Mouse (Mus musculus) limb, embryonic 13.5 days (tissue): ENCODE data around the gene 9430097D07Rik. TPM values are rescaled to one million over a fixed set of nuclear protein-coding genes. Genes with fewer than 3 reads are reported as not detected.

Experiments used
- ATAC-seq: fragments of 200-750 bp; cut with Nextera tagmentation; 2 replicates; pipeline ENCODE4 v1.8.0; 2017; ENCODE audit warnings: low read depth, moderate number of reproducible peaks, moderate TSS enrichment; ENCODE audit not compliant: low FRiP score
- H3K27ac ChIP-seq: fragments of 300-500 bp; sonication (generic); 2 replicates; pipeline ENCODE4 v1.5.1; 2015; ENCODE audit warnings: inconsistent platforms, mild to moderate bottlenecking, moderate library complexity
- H3K27me3 ChIP-seq: fragments of 300-500 bp; sonication (generic); 2 replicates; pipeline ENCODE4 v1.6.1; 2015; ENCODE audit warnings: mild to moderate bottlenecking, inconsistent platforms
- H3K36me3 ChIP-seq: fragments of 300-500 bp; sonication (generic); 2 replicates; pipeline ENCODE4 v1.6.1; 2015; ENCODE audit warnings: inconsistent platforms, mild to moderate bottlenecking, moderate library complexity
- H3K4me1 ChIP-seq: fragments of 300-500 bp; sonication (generic); 2 replicates; pipeline ENCODE4 v1.6.1; 2015; ENCODE audit warnings: inconsistent platforms
- H3K4me2 ChIP-seq: fragments of 300-500 bp; sonication (generic); replicated peaks from 2 replicates; pipeline ENCODE4 v1.6.1; 2015; ENCODE audit warnings: inconsistent platforms, mild to moderate bottlenecking, moderate library complexity
- H3K4me3 ChIP-seq: fragments of 300-500 bp; sonication (generic); 2 replicates; pipeline ENCODE4 v1.5.1; 2015; ENCODE audit warnings: moderate library complexity, mild to moderate bottlenecking, inconsistent platforms
- H3K9ac ChIP-seq: fragments of 300-500 bp; sonication (generic); 2 replicates; pipeline ENCODE4 v1.6.1; 2015; ENCODE audit warnings: mild to moderate bottlenecking, inconsistent platforms
- H3K9me3 ChIP-seq: fragments of 300-500 bp; sonication (generic); 2 replicates; pipeline ENCODE4 v1.6.1; 2016; ENCODE audit warnings: inconsistent platforms
- WGBS: fragments of 180-500 bp; shearing (Covaris S2); methylation state at CpG from one replicate; pipeline ENCODE4 v1.1.7; 2015; 5-methylcytosine and 5-hydroxymethylcytosine counted together
- polyA plus RNA-seq: library from polyadenylated mRNA; unstranded; fragments of >200 nt; fragmentation: Nextera tagmentation; extraction: Ambion mirVana; gene quantifications from 2 replicates; pipeline ENCODE4 v1.2.1, GENCODE M21; 2015

Gene 9430097D07Rik
- polyA plus RNA-seq, 1 experiment from 2014 or later = 0.19 TPM

DNA sequence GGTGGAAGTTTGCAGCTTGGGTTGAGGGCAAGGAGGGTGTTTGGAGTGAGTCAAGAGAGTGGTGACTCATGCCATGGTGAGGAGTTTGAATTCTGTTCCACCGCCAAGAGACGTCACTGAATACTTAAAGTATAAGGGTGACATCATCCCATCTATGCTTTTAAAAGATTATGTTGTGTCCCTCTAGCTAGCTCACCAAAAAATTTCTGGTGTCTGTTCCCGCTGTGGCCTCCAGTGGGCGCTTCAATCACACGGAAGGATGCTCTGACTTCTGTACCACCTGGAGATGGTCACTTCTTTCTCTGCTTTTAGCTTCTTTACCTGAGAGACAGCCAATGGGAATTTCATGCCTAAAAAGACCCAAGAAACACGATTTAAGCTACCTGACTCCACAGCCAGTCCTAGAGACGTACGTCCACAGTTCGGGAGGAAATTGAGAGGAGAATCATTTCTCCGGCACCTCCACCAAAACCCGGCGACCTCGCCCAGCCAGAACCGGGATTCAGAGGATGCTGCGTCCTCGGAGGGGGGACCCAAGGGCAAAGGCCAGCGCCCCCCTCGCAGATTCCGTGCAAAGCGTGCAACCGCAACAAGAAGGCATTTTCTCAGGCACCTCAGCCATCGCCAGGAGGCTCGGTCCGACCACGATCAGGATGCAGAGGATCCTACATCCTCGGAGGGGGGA, 441 bp downstream of the 9430097D07Rik start:
- 0 out of 2 replicates have a peak, but pooled peaks have one; percentile 2 for ATAC-seq
- under 1% methylated on average over 26 of the region's 26 CpGs for WGBS

DNA sequence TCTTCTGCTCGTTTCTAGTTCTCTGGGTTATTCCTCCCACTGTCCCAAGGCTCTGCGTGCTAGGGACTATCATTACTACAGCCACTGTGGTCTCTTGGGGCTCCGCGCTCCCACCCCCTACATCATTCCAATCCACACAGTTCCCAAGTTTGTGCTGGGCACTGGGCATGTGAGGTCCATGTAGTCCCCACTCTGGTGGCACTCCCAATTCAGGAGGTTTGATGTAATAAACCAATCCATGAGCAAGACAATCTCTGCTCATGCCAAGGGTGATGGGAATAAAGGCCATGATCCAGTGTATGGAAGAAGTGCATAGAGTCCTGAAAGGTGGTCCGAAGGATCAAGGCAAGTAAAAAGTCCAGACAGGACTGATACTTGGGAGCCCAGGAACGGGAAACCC, 987 bp downstream of the 9430097D07Rik start, which contains the start of gene Pip5kl1:
Gene Pip5kl1 (plus strand): TSS at position 301 of the 400 bp plus-strand sequence.
- peaks cover 11% of the 10 kb centered on the region for H3K36me3 ChIP-seq
- no peaks in the 10 kb centered on the region for H3K9me3 ChIP-seq
- WGBS = 76% methylated on average over 6 of the region's 6 CpGs
- H3K4me2 ChIP-seq = peak within 1 kb of the TSS; percentile 87
- no peak for ATAC-seq
- H3K4me1 ChIP-seq = peaks cover 25% of the 10 kb centered on the region
- peak within 1 kb of the TSS; percentile 50 for H3K4me3 ChIP-seq
- no peak within 1 kb of the TSS for H3K27ac ChIP-seq
- H3K27me3 ChIP-seq = peaks cover 29% of the 10 kb centered on the region
- peak within 1 kb of the TSS; percentile 66 for H3K9ac ChIP-seq

More for the DNA sequence above, 441 bp downstream of the 9430097D07Rik start:
- peaks cover 11% of the 10 kb centered on the region for H3K36me3 ChIP-seq
- no peaks in the 10 kb centered on the region for H3K9me3 ChIP-seq
- H3K4me3 ChIP-seq = peak overlapping the region; percentile 50
- peaks cover 25% of the 10 kb centered on the region for H3K4me1 ChIP-seq
- peak overlapping the region; percentile 66 for H3K9ac ChIP-seq
- peaks cover 34% of the 10 kb centered on the region for H3K27me3 ChIP-seq
- H3K27ac ChIP-seq = no peak overlapping the region
- H3K4me2 ChIP-seq = peak overlapping the region; percentile 87

DNA sequence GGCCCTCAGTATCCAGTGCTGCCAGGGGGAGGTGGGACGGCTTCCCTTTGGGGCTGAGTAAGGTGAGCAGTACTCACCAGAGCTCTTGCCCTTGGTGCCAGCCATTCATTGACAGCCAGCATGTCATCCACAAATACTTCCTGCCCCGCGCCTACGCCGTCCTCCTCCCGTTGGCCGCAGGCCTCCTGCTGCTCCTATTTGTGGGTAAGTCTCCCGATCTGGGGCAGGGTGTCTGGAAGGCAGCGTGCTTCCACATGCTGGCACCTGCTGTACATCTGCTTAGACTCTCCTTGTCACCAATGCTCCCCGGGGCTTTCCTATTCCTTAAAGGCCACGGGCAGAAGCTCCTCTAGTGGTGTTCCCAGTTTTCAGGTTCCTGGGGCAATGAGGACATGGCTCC, 3.3 kb downstream of the 9430097D07Rik start:
- Histone ChIP-seq H3K36me3 (peaks cover 31% of the 10 kb centered on the region), H3K9ac (no peak overlapping the region)

DNA sequence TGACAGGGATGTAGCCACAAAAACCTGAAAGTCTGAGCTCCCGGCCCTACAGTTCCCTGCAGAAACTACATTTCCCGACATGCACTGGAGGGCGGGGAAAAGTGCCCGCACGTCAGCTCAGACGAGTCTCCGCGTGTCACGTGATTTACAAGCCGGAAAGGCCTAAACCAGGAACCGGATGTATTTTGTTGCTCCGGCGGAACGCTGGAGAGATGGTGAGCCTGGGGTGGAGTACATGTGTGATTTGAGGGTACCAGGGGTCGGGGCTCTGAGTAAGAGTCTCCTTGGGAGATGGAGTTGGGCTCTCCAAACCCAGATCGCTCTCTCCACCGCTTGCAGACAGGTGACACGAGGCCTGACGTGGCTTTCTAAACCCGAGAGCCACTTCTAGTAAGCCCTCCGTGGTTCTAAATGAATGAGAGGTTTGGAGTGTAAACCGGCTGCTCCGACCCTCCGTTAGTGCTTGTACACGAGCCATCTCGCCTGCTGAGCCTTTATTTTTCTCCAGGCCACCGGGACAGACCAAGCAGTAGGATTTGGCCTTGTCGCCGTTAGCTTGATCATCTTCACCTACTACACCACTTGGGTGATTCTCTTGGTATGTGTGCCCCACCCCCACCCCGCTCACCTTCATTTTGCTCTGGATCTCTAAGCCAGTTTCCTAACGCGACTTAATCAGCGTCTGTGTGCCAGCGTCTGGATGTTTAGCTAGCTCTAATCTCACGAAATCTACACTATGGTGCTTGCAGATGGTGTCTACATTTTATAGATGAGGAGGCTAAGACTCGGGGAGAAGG, 4.6 kb downstream of the 9430097D07Rik start, which contains the start of gene Dpm2:
Gene Dpm2 (plus strand): TSS at position 161 of the 797 bp plus-strand sequence.
- Histone ChIP-seq H3K27me3 (no peaks in the 10 kb centered on the region), H3K4me3 (peak within 1 kb of the TSS; percentile 82), H3K27ac (peak within 1 kb of the TSS; percentile 48; the same call in 1 of the 2 replicates), H3K36me3 (peaks cover 43% of the 10 kb centered on the region), H3K4me2 (peak within 1 kb of the TSS; percentile 90), H3K9me3 (no peaks in the 10 kb centered on the region), H3K9ac (peak within 1 kb of the TSS; percentile 79), H3K4me1 (peaks cover 22% of the 10 kb centered on the region)
- peak; percentile 85 for ATAC-seq
- WGBS = 1% methylated on average over 36 of the region's 36 CpGs

More for the DNA sequence above, 3.3 kb downstream of the 9430097D07Rik start:
- peaks cover 25% of the 10 kb centered on the region for H3K4me1 ChIP-seq
- H3K9me3 ChIP-seq = no peaks in the 10 kb centered on the region
- H3K4me3 ChIP-seq = peak overlapping the region; percentile 82
- peaks cover 6% of the 10 kb centered on the region for H3K27me3 ChIP-seq
- H3K27ac ChIP-seq = no peak overlapping the region
- H3K4me2 ChIP-seq = peak overlapping the region; percentile 90; the same call in 1 of the 2 replicates
- no peak for ATAC-seq
- WGBS = 90% methylated on average over 11 of the region's 11 CpGs

DNA sequence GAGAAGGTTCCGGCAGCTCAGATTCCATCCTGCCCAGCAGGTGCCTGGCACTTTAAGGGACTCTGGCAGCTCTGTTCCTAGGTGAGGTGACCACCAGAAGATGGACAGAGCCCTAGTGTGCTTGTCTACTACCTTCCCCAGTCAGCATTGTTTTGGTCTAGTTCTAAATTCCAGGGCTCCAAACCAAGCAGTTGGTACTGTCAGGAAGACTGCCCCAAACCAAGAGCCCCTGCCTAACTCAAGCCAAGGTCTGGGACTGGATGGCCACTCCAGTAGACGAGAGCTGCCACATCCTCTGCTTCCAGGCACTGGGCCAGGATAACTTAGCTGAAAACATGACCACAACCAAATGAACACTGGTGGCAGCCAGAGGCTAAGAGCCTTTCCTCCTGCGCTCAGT, 6.5 kb downstream of the 9430097D07Rik start:
- 88% methylated on average over 3 of the region's 3 CpGs for WGBS
- no peak overlapping the region for H3K27ac ChIP-seq
- no peak overlapping the region for H3K4me2 ChIP-seq
- no peak overlapping the region for H3K9ac ChIP-seq
- peaks cover 18% of the 10 kb centered on the region for H3K4me1 ChIP-seq
- peaks cover 63% of the 10 kb centered on the region for H3K36me3 ChIP-seq
- H3K4me3 ChIP-seq = no peak overlapping the region
- no peak for ATAC-seq
- H3K9me3 ChIP-seq = no peaks in the 10 kb centered on the region
- H3K27me3 ChIP-seq = no peaks in the 10 kb centered on the region

DNA sequence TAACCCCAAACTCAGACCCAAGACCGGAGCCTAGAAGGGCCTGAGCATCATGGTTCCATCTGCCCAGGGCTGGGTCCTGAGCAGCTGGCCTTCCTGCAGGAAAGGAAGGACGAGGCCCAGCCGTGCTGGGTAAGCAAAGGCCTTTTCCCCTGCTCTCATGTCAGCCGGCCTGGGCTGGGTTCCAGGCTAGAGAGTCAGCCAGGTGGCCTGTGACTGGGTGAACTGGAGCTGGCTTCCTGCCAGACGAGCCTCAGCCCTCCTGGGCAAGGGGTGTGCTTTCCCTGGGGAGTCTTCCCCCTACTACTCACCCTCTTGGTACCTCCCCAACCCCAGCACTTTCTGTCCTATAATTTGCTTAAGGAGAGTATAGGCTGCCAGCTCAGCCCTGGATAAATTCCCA, 7.3 kb downstream of the 9430097D07Rik start:
- H3K36me3 ChIP-seq = peaks cover 64% of the 10 kb centered on the region
- no peak overlapping the region for H3K27ac ChIP-seq
- H3K9me3 ChIP-seq = no peaks in the 10 kb centered on the region
- H3K4me1 ChIP-seq = peaks cover 18% of the 10 kb centered on the region
- no peak for ATAC-seq
- no peak overlapping the region for H3K9ac ChIP-seq
- WGBS = 72% methylated on average over 5 of the region's 5 CpGs
- no peak overlapping the region for H3K4me2 ChIP-seq
- H3K4me3 ChIP-seq = no peak overlapping the region
- no peaks in the 10 kb centered on the region for H3K27me3 ChIP-seq

DNA sequence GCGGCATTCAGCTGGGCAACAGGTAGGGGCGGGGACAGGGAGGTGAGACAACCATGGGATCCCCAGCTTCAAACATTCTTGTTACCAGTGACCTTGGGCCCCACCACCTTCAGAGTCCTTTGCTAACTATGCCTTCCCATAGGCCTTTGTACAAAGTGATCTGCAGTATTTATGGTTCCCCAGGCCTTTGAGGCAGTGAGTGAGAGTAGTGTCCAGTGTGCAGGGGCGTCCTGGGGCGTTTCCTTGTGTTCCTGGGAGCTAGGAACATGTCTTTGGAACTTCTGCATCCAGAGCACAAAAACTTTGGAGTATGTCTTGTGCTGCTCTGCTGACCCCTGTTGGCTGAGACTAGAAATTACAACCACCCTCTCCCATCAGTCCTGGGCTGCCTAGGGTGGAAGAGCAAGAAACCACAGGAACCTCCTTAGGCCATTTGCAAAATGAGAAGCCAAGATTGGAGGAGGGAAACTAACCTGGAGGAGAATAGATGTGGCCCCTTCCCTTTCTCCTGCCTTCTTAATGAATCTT, 8.9 kb downstream of the 9430097D07Rik start:
- Histone ChIP-seq H3K36me3 (peaks cover 73% of the 10 kb centered on the region), H3K27ac (0 out of 2 replicates have a peak overlapping the region, but pooled peaks have one; percentile 33), H3K4me2 (no peak overlapping the region), H3K9ac (no peak overlapping the region), H3K9me3 (no peaks in the 10 kb centered on the region), H3K4me3 (no peak overlapping the region), H3K27me3 (no peaks in the 10 kb centered on the region), H3K4me1 (peaks cover 8% of the 10 kb centered on the region)
- WGBS = 42% methylated on average over 4 of the region's 4 CpGs
- no peak for ATAC-seq

DNA sequence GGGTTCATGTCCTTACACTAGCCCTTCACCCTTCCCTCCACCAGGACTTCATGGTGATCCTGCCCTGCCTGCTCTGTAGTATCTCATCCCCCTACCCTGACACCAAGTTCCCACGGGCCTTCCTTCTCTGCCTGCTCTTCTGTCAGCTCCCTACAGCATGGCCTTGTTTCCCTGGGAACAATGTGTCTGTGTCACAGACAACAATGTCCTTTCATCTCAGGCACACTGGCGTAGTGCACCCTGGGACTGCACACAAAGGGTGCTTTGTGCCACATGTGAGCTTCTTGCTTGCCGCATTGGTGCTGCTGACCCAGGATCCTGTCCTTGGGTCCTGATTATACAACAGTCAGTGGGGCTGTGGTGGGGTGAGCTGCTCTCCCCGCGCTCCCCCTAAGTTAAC, 15.9 kb downstream of the 9430097D07Rik start:
- 72% methylated on average over 5 of the region's 5 CpGs for WGBS

DNA sequence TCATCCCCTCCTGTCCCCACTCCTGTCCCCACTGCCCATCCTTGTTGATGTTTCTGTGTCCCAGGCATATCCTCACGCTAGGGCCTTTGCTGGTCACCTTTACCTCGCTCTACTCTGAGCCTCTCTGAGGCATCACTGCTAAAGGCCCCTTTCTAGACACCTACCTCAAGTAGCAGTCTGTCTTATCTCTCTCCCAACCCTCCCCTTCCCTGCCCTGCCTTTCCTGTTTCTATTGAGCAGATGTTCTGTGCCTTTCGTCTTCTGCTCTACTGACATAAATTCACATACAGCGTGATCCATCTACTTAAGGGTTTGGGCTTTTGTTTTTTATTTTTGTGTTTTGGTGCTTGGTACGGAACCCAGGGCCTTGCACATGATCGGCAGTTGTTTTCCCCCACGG, 19.5 kb downstream of the 9430097D07Rik start:
- Histone ChIP-seq H3K4me1 (peaks cover 21% of the 10 kb centered on the region), H3K27ac (peak overlapping the region; percentile 3; the same call in 1 of the 2 replicates), H3K9me3 (no peaks in the 10 kb centered on the region), H3K27me3 (no peaks in the 10 kb centered on the region), H3K4me3 (no peak overlapping the region), H3K4me2 (no peak overlapping the region), H3K9ac (no peak overlapping the region), H3K36me3 (peaks cover 33% of the 10 kb centered on the region)
- ATAC-seq = no peak
- WGBS = 85% methylated on average over 7 of the region's 7 CpGs

More for the DNA sequence above, 15.9 kb downstream of the 9430097D07Rik start:
- Histone ChIP-seq H3K4me2 (no peak overlapping the region), H3K27me3 (no peaks in the 10 kb centered on the region), H3K9me3 (no peaks in the 10 kb centered on the region), H3K9ac (no peak overlapping the region), H3K4me1 (peaks cover 20% of the 10 kb centered on the region), H3K27ac (0 out of 2 replicates have a peak overlapping the region, but pooled peaks have one; percentile 22), H3K36me3 (peaks cover 64% of the 10 kb centered on the region), H3K4me3 (no peak overlapping the region)
- no peak for ATAC-seq

DNA sequence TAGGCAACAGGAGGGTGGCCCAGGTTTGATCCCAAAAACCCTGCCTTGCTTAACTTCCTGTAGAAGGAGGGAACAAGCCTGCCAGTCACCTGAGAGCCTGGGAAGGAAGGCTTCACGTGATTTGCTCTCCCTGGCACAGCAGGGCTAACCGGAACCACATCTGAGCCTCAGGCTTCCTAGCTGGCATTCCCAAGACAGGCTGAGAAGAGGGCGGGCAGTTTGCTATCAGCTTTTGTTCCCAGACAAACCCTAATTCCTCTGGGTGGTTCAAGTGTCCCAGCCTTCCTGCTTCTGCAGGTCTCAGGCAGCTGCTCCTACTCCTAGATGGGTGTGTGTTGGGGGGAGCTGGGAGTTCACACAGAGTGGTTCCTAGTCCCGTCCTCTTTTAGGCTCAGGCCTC, 20.0 kb downstream of the 9430097D07Rik start:
- H3K27me3 ChIP-seq = no peaks in the 10 kb centered on the region
- no peaks in the 10 kb centered on the region for H3K9me3 ChIP-seq
- WGBS = 57% methylated on average over 4 of the region's 4 CpGs
- H3K4me3 ChIP-seq = no peak overlapping the region
- no peak; the same call in 1 of the 2 replicates for ATAC-seq
- H3K4me2 ChIP-seq = no peak overlapping the region
- peaks cover 25% of the 10 kb centered on the region for H3K4me1 ChIP-seq
- peak overlapping the region; percentile 25; the same call in 1 of the 2 replicates for H3K9ac ChIP-seq
- peaks cover 28% of the 10 kb centered on the region for H3K36me3 ChIP-seq
- no peak overlapping the region; the same call in 1 of the 2 replicates for H3K27ac ChIP-seq

DNA sequence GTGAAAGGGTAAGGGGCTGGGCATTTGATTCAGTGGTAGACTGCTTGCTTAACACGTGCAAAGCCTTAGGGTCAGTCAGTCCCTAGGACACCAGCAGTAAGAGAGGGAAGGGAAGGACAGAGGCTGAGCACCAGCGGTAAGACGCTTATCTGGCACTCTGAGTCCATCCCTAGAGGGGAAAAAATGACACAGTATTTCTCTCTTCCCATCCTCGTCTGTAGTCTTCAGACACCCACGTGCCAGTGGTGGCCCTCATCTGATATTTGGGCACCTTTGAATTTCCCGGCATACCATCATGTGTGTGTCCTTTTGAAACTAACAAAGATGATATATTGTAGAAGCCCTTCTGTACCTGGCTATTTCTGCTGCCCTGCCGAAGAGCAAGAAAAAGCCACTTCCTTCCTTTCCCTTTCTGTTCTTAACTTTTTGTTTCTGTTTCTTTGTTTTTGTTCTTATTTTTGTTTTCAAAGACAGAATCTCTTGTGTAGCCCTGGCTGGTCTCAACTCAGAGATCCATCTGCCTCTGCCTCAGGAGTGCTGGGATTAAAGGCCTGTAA, 21.8 kb downstream of the 9430097D07Rik start:
- Histone ChIP-seq H3K4me3 (no peak overlapping the region), H3K9ac (no peak overlapping the region), H3K36me3 (peaks cover 10% of the 10 kb centered on the region), H3K27ac (no peak overlapping the region), H3K4me2 (no peak overlapping the region), H3K4me1 (peaks cover 43% of the 10 kb centered on the region), H3K9me3 (no peaks in the 10 kb centered on the region), H3K27me3 (no peaks in the 10 kb centered on the region)
- WGBS = 84% methylated on average over 7 of the region's 7 CpGs
- no peak for ATAC-seq
